Mouse (Mus musculus): ENCODE measurements at regions not wholly inside any gene's neighbourhood (a gene's known extent, or its start where the extent isn't known, plus 50 kb on each side); places are given as distances from the start of the nearest gene placed in this dataset.

DNA sequence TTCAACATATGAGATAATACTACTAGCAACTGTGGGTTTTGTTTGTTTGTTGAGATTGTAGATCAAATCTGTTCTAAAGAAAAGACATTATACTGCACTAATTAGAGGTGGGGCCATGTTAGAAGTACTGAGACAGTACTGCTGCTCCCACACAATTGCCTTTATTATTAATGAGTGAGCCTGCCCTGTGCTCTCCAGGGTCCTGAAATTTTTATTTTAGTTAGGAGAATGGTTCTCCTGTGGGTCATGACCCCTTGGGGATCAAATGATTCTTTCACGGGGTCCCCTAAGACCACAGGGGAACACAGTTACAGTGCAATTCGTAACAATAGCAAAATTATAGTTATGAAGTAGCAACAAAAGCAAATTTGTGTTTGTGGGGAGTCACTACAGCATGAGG is 268.8 kb downstream of the Gm9195 start:
- in situ Hi-C loops (cut with MseI, MboI) = no loop called here

DNA sequence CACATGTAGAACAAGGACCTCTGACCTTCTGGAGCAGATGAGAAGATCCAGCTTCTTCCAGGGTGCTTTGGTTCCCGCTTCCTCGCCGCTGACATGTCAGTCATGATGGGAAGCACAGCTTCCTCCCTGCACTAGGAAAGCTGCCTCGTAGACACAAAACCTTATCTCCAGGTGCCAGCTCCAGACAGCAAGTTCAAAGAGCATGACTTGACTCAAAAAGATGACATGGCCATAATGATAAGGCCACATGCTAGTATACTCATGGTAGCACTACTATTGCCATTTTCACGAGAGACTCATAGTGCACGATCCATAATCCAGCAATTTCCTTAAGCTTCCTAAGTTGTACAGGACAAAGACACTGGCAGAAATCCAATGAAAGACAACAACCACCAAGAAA is 272.1 kb downstream of the Gm9195 start:
- in situ Hi-C loops (cut with MseI, MboI) = no loop called here

DNA sequence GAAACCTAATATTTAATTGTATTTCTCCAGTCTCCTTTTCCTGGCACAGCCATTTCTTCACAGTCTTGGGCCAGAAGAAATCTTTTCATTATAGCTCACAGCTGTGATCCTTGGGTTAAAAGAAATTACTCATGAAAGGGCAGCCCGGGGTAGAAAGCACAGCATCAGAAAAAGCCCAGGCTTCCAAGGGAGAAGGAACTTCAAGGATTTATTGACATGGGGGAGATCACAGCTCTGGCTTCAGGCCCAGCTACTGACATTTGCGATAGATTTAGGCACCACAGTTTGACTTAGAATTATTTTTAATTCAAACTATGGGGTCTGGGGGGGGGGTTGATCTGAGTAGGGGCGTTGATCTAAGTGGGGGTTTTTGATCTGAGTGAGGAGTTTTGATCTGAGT is 291.3 kb downstream of the Gm9195 start:
- in situ Hi-C loops (cut with MseI, MboI) = no loop called here

DNA sequence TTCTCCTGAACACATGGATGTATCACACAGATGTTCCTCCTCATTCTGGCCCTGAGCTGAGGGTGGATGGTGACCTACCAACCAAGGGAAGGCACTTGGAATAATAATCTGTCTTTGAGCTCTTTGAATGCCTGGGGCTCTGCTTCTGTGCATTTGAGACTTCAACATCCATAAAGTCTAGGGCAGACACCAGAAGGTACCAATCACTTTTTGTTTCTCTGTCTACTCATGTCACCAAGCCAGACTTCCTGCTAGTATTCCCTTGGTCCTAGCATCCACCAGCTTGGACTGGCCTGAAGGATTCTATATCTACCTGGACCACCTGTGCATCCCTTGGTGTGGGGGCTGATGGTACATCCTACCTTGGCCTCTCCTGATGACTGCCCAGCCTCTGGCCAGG is 291.7 kb downstream of the Gm9195 start:
- in situ Hi-C loops (cut with MseI, MboI) = no loop called here

DNA sequence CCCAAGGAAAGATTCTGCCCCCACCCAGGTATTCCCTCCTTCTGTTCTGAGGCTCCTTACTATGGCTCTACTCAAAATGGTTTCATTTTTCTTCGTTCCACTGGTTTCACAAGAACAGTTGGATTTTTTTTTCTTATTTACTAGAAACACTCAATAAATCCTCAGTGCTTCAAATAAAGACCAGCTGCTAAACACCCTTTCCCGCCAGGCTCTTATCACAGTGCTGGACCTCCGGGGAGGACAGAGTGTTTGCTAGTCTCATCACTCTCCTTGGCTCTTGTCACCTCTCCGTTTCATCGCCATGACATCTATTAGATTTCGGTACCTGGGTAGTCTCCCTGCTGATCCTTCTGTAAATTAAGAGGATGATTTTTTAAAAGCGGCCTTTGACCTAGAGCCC is 293.7 kb downstream of the Gm9195 start:
- in situ Hi-C loops (cut with MseI, MboI) = no loop called here

DNA sequence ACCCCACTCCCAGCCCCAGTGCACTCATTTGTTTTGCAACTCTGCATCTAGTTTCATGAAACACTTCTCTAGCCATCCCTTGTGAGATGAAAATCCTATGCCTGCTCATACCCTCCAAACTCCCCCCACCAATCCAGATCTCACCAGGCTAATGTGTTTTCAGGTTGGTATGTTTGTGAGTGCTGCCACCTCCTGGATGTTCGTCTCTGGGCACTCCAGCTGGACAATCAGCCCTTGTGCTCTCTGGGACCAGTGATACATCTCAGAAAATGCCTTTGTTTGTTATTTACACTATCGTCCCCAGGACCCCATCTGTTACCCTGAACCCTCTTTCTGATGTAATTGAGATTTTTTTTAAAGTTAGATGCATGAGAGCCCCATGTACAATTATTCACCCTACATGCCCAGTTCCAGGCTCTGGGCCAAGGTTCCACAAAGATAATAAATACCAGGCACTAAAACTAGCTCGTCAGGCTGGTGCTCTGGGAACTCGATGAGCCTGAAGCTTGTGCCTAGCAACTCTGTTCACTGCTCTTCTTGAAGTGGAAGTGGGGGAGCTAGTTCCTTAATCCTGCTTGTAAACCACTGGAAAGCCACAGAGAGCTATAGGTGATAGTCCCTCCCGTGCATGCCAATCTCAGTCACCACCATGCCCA is 304.2 kb downstream of the Gm9195 start:
- in situ Hi-C loops (cut with MseI, MboI) = no loop called here

DNA sequence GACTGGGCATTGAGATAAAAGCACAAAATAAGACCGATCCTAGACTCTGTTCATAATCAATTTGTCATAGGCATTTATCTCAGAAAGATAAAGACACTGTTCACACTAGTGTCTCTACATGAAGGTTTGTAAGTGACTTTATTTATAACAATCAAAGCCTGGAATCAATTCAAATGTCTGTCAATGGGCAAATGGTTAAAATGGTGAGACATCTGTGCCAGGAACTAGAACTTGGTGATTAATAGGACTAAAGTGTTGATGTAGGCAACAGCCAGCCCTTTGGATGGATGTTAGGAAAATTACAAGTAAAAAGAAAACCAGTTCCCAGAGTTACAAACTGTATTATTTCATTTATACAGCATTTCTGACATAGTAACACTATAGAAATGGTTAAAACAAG is 315.9 kb downstream of the Gm9195 start:
- in situ Hi-C loops (cut with MseI, MboI) = no loop called here

DNA sequence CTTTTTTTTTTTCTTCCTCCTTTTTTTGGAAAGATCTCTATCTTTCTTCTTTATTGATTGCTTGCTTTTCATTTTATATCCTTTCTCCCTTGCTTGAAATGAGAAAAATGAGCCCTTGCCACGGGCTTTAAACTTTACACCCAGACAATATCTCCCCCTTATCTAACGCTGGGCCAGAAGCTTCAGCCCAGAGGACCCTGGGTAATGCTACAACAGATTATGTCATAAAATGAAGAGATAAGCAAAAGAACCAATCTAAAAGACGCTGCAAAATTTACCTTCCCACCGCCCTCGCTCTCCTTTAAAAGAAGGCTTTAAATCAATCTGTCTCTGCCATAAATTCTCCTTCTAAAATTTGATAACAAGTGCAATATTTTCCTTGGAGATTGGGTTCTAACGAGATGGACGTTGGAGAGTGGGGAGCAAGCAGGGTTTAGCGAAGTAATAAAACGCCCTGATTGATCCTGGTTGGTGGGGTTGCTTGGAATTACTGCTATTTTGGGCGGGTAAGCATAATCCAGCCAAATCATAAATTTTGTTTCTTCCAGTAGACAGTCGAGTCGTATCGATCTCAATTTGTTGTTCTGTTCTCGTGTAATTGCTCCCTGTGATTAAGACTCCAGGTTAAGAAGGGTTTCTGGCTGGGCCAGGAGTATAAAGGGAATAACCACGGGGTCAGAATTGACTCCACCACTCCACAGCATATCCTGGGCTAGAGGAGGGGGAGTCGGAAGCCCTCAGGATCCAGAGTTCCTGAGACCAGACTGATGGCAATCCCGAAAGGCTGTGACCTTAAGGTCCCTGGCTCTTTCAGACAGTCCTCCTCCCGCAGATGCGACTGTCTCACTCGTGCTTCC is 318.9 kb downstream of the Gm9195 start:
- in situ Hi-C loops (cut with MseI, MboI) = no loop called here

DNA sequence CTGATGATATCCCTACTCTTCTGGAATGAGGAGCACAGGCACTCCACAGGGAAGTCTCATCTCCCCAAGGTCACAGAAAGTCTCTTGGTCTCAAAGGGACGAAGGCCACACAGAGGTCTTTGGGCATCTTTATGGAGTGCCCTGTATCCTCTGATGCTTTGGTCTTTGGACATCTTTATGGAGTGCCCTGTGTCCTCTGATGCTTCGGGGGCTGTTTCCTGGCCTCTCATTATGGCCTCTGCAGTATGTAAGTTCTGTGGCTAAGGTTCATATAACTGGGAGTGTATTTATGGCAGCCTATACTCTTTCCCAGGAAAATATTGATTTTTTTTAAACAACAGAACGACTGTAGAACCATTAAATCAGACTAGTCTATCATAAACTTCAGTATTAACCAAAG is 319.9 kb downstream of the Gm9195 start:
- in situ Hi-C loops (cut with MseI, MboI) = no loop called here

DNA sequence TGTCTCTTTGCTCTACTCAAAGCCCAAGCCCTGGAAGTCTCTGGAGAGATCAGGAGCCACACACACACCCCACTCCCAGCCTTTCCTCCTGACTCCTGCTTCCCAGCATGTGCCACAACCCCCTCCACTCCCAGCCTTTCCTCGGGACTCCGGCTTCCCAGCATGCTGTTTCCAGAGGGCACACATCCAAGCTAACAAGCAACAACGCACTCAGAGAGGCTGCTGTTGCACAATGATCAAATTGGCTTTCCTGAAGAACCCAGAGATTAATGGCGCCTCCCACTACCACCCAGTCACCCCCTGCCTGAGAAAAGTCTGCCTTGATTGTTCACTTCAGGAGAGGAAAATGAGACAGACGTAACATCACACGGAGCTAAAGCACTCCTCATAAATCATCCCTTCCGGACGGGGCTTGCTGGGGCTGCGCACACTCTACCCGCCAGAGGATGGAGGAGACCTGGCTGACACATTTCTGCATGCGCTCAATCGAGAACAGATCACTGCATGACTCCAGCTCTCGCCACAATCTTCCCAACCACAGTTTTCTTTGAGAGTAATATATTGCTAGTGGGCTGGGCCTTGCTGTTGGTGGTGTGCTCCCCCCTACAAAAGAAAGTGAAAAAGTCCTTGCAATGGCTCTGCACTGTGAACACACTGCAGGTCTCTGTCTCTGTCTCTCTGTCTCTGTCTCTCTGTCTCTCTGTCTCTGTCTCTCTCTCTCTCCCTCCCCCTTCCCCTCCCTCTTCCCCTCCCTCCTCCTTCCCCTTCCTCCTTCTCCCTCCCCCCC is 332.9 kb downstream of the Gm9195 start:
- in situ Hi-C loops (cut with MseI, MboI) = no loop called here

DNA sequence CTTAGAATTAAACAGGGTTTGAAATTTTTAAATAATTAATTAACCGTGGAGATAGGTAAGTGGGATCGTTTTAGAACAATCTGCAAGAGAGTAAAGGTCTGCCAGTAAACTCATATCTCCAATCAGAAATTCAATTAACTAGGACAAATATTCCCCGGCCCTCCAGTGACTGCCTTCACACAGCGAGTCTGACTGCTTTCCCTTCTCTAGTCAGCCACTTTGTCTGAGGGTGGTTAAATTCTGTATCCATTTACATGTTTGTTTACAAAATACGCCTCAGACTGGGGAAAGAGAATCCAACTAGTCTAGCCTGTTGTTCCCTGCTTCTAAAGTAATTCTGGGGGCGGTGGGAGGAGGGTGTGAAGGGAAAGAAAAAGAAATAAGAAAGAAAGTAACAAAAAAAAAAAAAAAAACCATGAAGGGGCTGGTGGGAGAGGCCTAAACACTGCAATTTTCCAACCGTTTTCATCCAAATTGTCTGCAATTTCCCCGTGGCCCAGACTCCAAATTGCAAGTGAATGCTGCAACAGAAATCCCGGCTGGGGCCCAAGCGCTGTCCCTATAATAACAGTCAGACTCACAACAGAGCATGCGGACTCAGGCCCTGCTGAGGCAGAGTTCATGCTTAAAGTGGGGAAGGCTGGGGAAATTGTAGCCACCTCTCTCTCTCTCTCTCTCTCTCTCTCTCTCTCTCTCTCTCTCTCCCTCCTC is 336.3 kb downstream of the Gm9195 start:
- in situ Hi-C loops (cut with MseI, MboI) = no loop called here

DNA sequence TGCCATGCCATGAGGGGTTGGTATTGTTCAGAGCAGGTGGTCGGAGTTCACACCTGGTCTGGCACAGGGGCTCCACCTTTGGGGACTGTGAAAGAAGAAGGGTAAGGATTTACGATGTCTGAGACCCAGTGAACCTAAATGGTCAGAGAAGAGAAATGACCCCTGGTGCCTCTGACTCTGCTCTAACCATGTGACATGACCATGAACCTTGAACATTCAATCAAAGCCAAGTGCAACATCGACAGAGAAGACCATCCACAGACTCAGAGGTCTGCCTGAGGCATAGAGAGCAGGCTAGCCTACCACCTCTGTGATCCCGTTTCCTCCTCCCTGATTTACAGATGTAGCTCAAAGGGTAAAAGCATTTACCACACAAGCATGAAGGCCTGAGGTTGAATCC is 340.0 kb downstream of the Gm9195 start:
- in situ Hi-C loops (cut with MseI, MboI) = no loop called here

DNA sequence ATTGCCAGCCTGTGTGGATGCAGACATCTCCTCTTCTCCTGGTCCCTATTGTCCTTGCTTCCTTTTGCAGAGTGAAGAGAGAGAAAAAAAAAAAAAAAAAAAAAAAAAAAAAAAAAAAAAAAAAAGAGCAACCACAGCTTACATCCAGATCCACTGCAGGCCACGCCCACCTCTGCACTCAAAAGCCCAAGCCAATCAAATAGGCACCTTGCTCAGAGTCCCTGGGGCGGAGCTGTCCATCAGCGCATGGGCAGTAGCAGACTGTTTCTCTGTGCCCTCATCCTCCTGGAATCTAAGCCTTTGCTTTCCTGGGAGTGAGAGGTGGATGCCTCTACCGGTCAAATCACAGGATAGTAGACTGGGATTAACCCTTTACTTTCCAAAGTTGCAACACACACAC is 342.2 kb downstream of the Gm9195 start:
- in situ Hi-C loops (cut with MseI, MboI) = no loop called here

DNA sequence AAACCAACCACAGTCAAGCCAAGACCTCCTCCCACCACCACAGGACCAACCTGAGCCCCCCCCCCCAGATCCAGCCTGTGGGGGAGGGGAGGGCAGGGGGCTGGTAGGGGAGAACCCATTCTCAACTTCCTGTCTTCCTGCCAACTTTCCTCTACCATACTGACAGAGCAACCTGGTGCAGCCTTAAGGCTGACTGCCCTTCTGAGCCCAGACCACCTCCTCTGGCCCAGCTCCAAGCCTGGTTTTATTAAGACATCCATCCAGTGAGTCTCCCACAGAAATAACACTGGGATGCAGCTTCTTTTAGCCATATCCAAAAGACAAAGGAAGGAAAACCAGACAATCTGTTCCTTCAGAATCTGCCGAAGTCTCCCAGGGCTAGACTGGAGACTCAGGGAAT is 342.8 kb downstream of the Gm9195 start:
- in situ Hi-C loops (cut with MseI, MboI) = no loop called here

DNA sequence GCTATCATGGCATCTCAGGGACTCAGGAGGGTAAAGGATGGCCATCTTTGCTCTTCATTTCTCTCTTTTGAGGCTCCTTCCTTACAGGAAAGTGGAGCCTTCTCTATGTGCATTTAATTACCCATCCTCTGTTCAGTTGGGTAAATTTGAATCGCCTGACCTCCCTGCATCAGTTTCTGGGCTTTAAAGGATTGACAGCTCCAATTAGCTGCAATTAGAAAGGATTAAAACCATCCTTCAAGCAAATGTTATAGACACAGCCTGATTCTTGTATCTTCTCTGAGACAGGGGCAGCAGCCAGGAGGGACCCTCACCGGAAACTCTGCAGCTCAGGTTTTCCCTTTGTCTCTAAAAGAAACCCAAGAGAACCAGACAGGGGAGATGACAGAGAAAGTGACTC is 345.3 kb downstream of the Gm9195 start:
- in situ Hi-C loops (cut with MseI, MboI) = no loop called here

DNA sequence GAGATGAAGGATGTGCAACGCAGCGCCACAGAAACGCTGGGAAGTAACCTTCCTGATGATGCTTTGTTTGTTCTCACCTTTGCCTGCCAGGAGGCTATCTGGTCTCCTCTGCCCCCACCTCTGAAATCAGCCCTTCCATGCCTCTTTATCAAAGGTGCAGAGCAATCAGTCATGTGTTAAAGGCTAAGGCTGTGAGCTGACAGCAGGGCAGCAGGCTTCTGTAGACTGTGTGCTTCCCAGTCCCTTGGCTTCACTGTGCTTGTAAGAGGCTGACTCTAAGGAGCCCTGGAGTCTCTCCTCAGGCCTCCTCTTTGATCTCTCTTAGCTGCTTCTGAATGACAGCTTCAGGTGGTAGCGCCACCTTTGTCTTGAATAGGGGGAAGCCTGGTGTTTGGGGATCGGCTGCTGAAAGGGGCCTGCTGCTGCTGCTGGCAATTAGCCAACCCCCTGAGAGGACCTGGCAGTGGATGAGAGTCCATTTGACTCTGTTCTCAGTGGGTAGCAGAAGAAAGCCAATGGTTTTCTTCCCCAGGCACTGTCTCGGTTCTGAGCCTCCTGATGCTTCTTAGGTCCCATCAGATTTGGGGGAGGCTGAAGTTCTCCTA is 348.7 kb downstream of the Gm9195 start:
- in situ Hi-C loops (cut with MseI, MboI) = no loop called here

DNA sequence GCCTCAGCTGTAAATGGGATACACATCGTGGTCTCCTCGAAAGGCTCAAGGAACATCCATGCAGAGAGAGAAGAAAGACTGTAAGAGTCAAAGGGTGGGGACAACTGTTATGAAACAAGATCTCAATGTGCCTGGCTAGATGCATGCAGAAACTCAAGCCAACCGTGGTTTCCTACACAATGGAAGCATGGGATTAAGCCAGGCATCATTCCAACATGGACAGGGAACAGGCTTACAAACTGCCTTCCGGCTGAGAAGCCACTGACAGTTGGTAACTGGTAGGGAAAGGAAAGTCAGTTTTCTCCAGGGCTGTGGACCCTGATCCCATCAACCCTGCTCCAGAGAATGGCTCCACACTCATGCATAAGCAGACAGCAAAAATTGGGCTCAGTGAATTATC is 350.5 kb downstream of the Gm9195 start:
- in situ Hi-C loops (cut with MseI, MboI) = no loop called here

DNA sequence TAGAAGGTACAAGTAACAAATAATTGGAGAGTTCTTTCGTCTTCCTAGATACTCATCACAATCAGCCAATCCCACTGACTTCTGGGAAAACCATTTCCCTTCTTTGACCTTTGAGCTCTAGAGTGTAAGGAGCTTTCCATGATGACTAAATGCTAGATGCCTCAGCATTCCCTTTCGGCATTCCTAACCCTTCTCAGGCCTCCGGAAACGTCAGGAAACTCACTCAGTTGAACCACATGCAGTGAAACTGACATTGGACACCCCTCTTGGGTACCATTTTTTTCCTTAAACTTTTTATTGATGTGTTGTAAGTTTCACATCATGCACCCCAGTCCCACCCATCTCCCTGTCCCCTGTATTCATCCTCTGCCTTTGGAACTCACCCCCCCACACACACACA is 361.5 kb downstream of the Gm9195 start:
- in situ Hi-C loops (cut with MseI, MboI) = no loop called here

DNA sequence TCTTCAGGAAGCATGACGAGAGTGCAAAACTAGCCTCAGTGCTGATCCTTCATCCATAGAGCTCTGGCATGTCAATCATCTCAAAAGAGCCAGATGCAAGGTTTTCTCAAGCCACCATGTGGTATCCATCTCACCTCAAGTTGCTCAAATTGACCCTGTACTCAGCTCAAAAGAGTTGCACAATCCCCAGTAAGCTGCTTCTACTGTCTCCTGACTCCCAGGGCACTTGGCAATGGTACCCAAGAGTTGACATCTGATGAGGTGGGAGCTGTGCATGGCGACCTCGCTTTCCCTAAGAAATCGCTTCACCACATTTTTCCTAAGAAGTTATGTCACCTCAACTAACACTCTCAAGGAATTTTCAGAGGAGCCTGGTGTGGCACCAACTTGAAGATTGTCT is 369.9 kb downstream of the Gm9195 start:
- in situ Hi-C loops (cut with MseI, MboI) = no loop called here

DNA sequence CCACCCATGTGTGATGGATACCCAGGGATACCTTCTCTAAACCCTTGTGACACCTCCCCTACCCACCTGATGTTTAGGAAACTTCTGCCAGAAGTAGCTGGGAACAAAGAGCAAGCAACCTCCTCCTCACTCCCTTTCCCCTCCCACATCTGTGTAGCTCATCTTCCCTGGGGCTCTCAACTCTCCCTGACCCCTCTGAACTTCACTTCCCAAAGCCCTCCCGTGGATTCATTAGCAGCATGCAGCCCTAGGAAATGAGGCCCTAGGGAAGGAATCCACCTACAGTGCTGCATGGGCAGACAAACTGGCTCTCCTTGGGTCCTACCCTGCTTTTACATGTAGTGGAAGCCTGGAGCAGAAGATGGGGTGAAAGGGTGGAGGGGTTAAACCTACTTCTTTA is 370.6 kb downstream of the Gm9195 start:
- in situ Hi-C loops (cut with MseI, MboI) = no loop called here

DNA sequence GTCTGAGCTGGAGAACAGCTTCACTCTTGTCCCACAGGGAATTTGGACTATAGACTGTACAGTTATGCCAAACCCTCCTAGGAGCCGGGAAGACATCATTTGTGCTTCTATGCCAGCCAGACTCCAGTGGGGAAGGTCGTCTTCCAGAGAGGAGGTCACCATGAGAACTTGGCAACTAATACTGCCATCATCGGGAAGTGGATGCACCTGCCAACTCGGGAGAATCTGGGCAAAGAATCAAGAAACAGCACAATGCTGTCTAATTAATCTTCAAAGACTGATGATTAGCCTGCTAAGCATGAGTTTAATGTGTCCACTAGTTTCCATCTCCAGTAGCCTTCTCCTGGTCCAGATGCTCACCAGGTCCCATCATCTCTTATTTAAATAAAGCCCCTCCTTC is 374.8 kb downstream of the Gm9195 start:
- in situ Hi-C loops (cut with MseI, MboI) = no loop called here
